Mouse (Mus musculus) limb, embryonic 14.5 days (tissue): ENCODE results near the gene Nfu1. TPM values are rescaled to one million over a fixed set of nuclear protein-coding genes. Genes with fewer than 3 reads are reported as not detected.

Experiments used
- ATAC-seq: fragments of 200-750 bp; cut with Nextera tagmentation; 2 replicates; pipeline ENCODE4 v1.8.0; 2017; ENCODE audit warnings: low read depth, moderate number of reproducible peaks, moderate TSS enrichment; ENCODE audit not compliant: low FRiP score
- DNase-seq: peaks from one replicate; pipeline ENCODE4 v3.0.0-alpha.2; 2015; ENCODE audit warnings: low spot score
- H3K27ac ChIP-seq: fragments of 300-500 bp; sonication (generic); replicated peaks from 2 replicates; pipeline ENCODE4 v1.5.1; 2014; ENCODE audit warnings: low read depth, mild to moderate bottlenecking, low read length, moderate library complexity, mixed read lengths
- H3K27me3 ChIP-seq: fragments of 300-500 bp; sonication (generic); 2 replicates; pipeline ENCODE4 v1.6.1; 2014; ENCODE audit warnings: low read length, mixed read lengths; ENCODE audit not compliant: control insufficient read depth, insufficient read depth
- H3K36me3 ChIP-seq: fragments of 300-500 bp; sonication (generic); 2 replicates; pipeline ENCODE4 v1.6.1; 2014; ENCODE audit warnings: mild to moderate bottlenecking, low read length, moderate library complexity, mixed read lengths; ENCODE audit not compliant: control insufficient read depth, insufficient read depth
- H3K4me1 ChIP-seq: fragments of 300-500 bp; sonication (generic); 2 replicates; pipeline ENCODE4 v1.6.1; 2014; ENCODE audit warnings: antibody characterized with exemption, low read length, mixed read lengths; ENCODE audit not compliant: control insufficient read depth, insufficient read depth
- H3K4me2 ChIP-seq: fragments of 300-500 bp; sonication (generic); replicated peaks from 2 replicates; pipeline ENCODE4 v1.6.1; 2014; ENCODE audit warnings: low read depth, mild to moderate bottlenecking, low read length, moderate library complexity; ENCODE audit not compliant: severe bottlenecking
- H3K4me3 ChIP-seq: fragments of 300-500 bp; sonication (generic); replicated peaks from 2 replicates; pipeline ENCODE4 v1.5.1; 2014; ENCODE audit warnings: low read length
- H3K9ac ChIP-seq: fragments of 300-500 bp; sonication (generic); 2 replicates; pipeline ENCODE4 v1.6.1; 2014; ENCODE audit warnings: mild to moderate bottlenecking, low read depth, low read length, moderate library complexity; ENCODE audit not compliant: severe bottlenecking
- H3K9me3 ChIP-seq: fragments of 300-500 bp; sonication (generic); 2 replicates; pipeline ENCODE4 v1.6.1; 2016; ENCODE audit warnings: low read length; ENCODE audit not compliant: control insufficient read depth
- POLR2A ChIP-seq: fragments of 200-500 bp; IDR thresholded peaks from 2 replicates; pipeline ENCODE4 v1.8.0; 2012; ENCODE audit warnings: inconsistent platforms, mild to moderate bottlenecking, moderate library complexity, borderline replicate concordance; ENCODE audit not compliant: insufficient read depth, insufficient read length; ENCODE audit errors: extremely low read depth
- WGBS: fragments of 180-500 bp; shearing (Covaris S2); extraction: QIAGEN DNeasy Blood & Tissue Kit; methylation state at CpG from one replicate; pipeline ENCODE4 v1.1.7; 2014; 5-methylcytosine and 5-hydroxymethylcytosine counted together
- polyA plus RNA-seq, 2 experiments: library from polyadenylated mRNA; depleted of rRNA in 1 of 2; stranded (reverse) in 1 of 2; unstranded in 1 of 2; fragments of >200 nt; fragmentation: Nextera tagmentation in 1 of 2; extraction: Ambion mirVana in 1 of 2; gene quantifications; 2 replicates each; pipeline versions ENCODE4 v1.2.1 to v1.2.3; 2012 to 2014

Nfu1 gene
- polyA plus RNA-seq, 2 experiments, result 104 to 136 TPM

GRCm38 (mm10) chr6:86978909-86979265 is 30.1 kb upstream of the Nfu1 start:
- ATAC-seq (no peak), DNase-seq (no peak)
- no peaks in the 10 kb centered on the region for H3K4me1 ChIP-seq
- peaks cover 46% of the 10 kb centered on the region for H3K36me3 ChIP-seq
- no peak overlapping the region for H3K27ac ChIP-seq
- 83% methylated on average over 6 of the region's 6 CpGs for WGBS
- no peak for TF ChIP-seq POLR2A
- no peak overlapping the region for H3K4me2 ChIP-seq
- H3K4me3 ChIP-seq, result no peak overlapping the region
- no peaks in the 10 kb centered on the region for H3K27me3 ChIP-seq
- H3K9me3 ChIP-seq, result no peaks in the 10 kb centered on the region
- no peak overlapping the region for H3K9ac ChIP-seq

GRCm38 (mm10) chr6:86981206-86981605 is 27.8 kb upstream of the Nfu1 start:
- peaks cover 55% of the 10 kb centered on the region for H3K36me3 ChIP-seq

GRCm38 (mm10) chr6:86985314-86986106 is 23.5 kb upstream of the Nfu1 start:
- Histone ChIP-seq H3K9ac (no peak overlapping the region), H3K4me3 (no peak overlapping the region), H3K36me3 (peaks cover 42% of the 10 kb centered on the region), H3K4me2 (no peak overlapping the region), H3K4me1 (no peaks in the 10 kb centered on the region), H3K27ac (no peak overlapping the region), H3K27me3 (no peaks in the 10 kb centered on the region), H3K9me3 (no peaks in the 10 kb centered on the region)
- no peak for TF ChIP-seq POLR2A
- 86% methylated on average over 8 of the region's 8 CpGs for WGBS
- no peak for DNase-seq
- no peak for ATAC-seq

More at GRCm38 (mm10) chr6:86981206-86981605, 27.8 kb upstream of the Nfu1 start:
- no peak overlapping the region for H3K27ac ChIP-seq
- DNase-seq (no peak), ATAC-seq (no peak)
- H3K9me3 ChIP-seq, result no peaks in the 10 kb centered on the region
- no peak for TF ChIP-seq POLR2A
- 82% methylated on average over 2 of the region's 2 CpGs for WGBS
- no peak overlapping the region for H3K4me3 ChIP-seq
- no peaks in the 10 kb centered on the region for H3K4me1 ChIP-seq
- no peaks in the 10 kb centered on the region for H3K27me3 ChIP-seq
- no peak overlapping the region for H3K9ac ChIP-seq
- no peak overlapping the region for H3K4me2 ChIP-seq

DNA sequence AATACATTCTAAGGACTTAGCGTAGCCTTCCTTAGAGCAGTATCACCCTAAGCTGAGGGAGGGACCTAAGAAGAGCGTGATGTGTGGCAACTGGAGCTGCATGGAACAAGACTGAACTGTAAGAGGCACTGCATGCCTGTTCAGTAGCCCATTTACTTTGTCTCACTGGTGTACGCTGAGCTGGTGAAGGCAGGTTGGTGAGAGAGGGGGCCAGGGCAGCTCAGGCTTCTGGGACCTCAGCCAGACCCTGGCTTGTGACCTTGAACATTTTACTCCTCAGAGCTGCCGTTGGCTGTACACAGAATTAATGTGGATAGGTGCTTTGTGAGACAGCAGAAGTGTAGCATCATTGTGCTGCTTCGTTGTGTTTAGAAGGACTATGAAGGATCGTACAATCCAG is 19.5 kb upstream of the Nfu1 start:
- WGBS, result 92% methylated on average over 6 of the region's 6 CpGs
- no peak for ATAC-seq

GRCm38 (mm10) chr6:86991041-86991440 is 18.0 kb upstream of the Nfu1 start:
- H3K27me3 ChIP-seq, result no peaks in the 10 kb centered on the region
- no peaks in the 10 kb centered on the region for H3K9me3 ChIP-seq
- no peak for DNase-seq
- TF ChIP-seq POLR2A, result no peak
- peaks cover 24% of the 10 kb centered on the region for H3K36me3 ChIP-seq
- no peak overlapping the region for H3K4me3 ChIP-seq
- no peaks in the 10 kb centered on the region for H3K4me1 ChIP-seq
- H3K27ac ChIP-seq, result no peak overlapping the region
- H3K4me2 ChIP-seq, result no peak overlapping the region
- H3K9ac ChIP-seq, result no peak overlapping the region
- no peak for ATAC-seq
- 82% methylated on average over 3 of the region's 3 CpGs for WGBS

More for the DNA sequence above, 19.5 kb upstream of the Nfu1 start:
- Histone ChIP-seq H3K4me2 (no peak overlapping the region), H3K9me3 (no peaks in the 10 kb centered on the region), H3K4me1 (no peaks in the 10 kb centered on the region), H3K27ac (no peak overlapping the region), H3K36me3 (peaks cover 28% of the 10 kb centered on the region), H3K27me3 (no peaks in the 10 kb centered on the region), H3K4me3 (no peak overlapping the region), H3K9ac (no peak overlapping the region)
- DNase-seq, result no peak
- no peak for TF ChIP-seq POLR2A
